Mouse (Mus musculus) CD4-positive helper T cell, adult 2 months (primary cell): ENCODE results near the gene Spag9.
"Not testable (repeated sequence)": the region's sequence is repeated elsewhere in the genome, so short reads cannot be mapped to it uniquely, and the experiment has no call there.

Experiments
- DNase-seq: peaks from one replicate; pipeline ENCODE4 v3.0.0-alpha.2; 2012; ENCODE audit warnings: low read depth, missing footprints, low spot score

The Spag9 gene

GRCm38 (mm10) chr11:93986298-93986697, 9.6 kb upstream of the Spag9 start:
- no peak for DNase-seq

- DNase-seq = no peak
These were observed 8.9 kb upstream of the Spag9 start for GRCm38 (mm10) chr11:93987026-93987425.

GRCm38 (mm10) chr11:93987625-93988327, 8.1 kb upstream of the Spag9 start:
- no peak for DNase-seq

- DNase-seq = no peak
These were observed 7.4 kb upstream of the Spag9 start for GRCm38 (mm10) chr11:93988328-93989062.

- DNase-seq = no peak
These were observed 1.4 kb upstream of the Spag9 start for GRCm38 (mm10) chr11:93994531-93994930.

GRCm38 (mm10) chr11:93995111-93995719, 676 bp upstream of the Spag9 start:
- peak; percentile 92 for DNase-seq

- DNase-seq = peak; percentile 75
These were observed 632 bp downstream of the Spag9 start for GRCm38 (mm10) chr11:93996306-93997140.

GRCm38 (mm10) chr11:93997141-93997775, 1.4 kb downstream of the Spag9 start:
- peak; percentile 72 for DNase-seq

- DNase-seq = no peak
These were observed 3.4 kb downstream of the Spag9 start for GRCm38 (mm10) chr11:93999276-93999675.

GRCm38 (mm10) chr11:94003346-94003745, 7.5 kb downstream of the Spag9 start:
- DNase-seq = no peak

GRCm38 (mm10) chr11:94019091-94019490, 23.2 kb downstream of the Spag9 start:
- no peak for DNase-seq

GRCm38 (mm10) chr11:94020403-94020802, 24.5 kb downstream of the Spag9 start:
- no peak for DNase-seq

- no peak for DNase-seq
These were observed 30.4 kb downstream of the Spag9 start for GRCm38 (mm10) chr11:94026289-94026688.

GRCm38 (mm10) chr11:94032084-94032483, 36.2 kb downstream of the Spag9 start:
- DNase-seq = no peak

GRCm38 (mm10) chr11:94032971-94033370, 37.1 kb downstream of the Spag9 start:
- DNase-seq = no peak

- DNase-seq = peak; percentile 23
These were observed 40.1 kb downstream of the Spag9 start for GRCm38 (mm10) chr11:94035974-94036373.

GRCm38 (mm10) chr11:94041475-94041874, 45.6 kb downstream of the Spag9 start:
- DNase-seq = no peak

GRCm38 (mm10) chr11:94042301-94042700, 46.4 kb downstream of the Spag9 start:
- DNase-seq = not testable (repeated sequence)

GRCm38 (mm10) chr11:94043998-94044985, 48.4 kb downstream of the Spag9 start:
- DNase-seq = no peak

- DNase-seq = no peak
These were observed 49.1 kb downstream of the Spag9 start for GRCm38 (mm10) chr11:94045016-94045415.
